Mouse (Mus musculus): ENCODE data around the gene Fam205a4. TPM values are rescaled to one million over a fixed set of nuclear protein-coding genes. Genes with fewer than 3 reads are reported as not detected.

Gene Fam205a4
- not detected for total RNA-seq (2023)

DNA sequence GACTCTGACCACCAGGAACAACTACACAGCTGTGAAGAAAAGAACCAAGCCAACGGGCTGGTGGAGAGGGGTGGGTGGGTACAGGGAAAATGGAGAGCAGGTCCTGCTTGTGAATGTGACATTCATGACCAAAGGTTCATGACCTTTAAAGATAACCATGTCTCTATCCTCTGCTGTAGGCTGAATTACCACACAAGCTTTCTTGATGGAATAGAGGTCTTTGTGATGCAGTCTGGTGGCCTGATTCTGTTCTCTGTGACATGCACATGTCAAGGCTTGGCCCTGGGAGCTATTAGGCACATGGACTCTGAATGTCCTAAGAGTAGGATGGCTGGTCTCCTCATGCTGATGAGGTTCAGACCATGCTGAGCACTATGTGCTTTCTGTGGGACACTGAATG, at the start of gene Fam205a4:
Gene Fam205a4 (plus strand): TSS at position 301 of the 400 bp plus-strand sequence.

DNA sequence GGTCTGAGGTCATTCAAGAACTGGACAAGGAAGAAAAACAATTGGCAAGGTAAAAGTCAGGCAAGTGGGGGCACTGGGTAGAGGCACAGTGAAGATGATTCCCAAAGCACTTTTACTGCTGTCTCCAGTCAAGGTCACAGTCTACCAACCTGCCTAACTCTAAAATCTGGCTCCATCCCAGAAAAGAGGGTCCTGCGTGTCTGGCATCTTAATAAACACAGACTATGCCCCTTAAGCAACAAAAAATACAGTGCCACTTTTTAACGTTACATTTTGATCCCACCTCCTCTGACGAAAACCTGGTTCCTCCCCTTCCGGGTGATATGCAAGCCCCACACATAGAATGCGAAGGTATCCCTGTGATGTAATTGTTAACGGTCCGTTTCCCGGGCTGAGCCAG, 24.6 kb upstream of the Fam205a4 start, which contains the start of gene Gm20878:
Gene Gm20878 (plus strand): TSS at position 301 of the 400 bp plus-strand sequence.

Other genes with a start within 250 kb of the Fam205a4 start
- gene Dctn3, start 242.9 kb upstream of the Fam205a4 start, total RNA-seq (2023), result 10 to 100 TPM; 52.7 to 58.8 TPM
- gene Arid3c, start 234.9 kb upstream of the Fam205a4 start, total RNA-seq (2023), result under 1 TPM in 1 of 2 experiments, not detected in 1; 0.44 TPM
- 10 to 100 TPM; 57.6 to 57.9 TPM for gene Galt, start 210.8 kb upstream of the Fam205a4 start, total RNA-seq (2023)
- 10 to 100 TPM; 23.2 to 24.9 TPM for gene Sigmar1, start 209.9 kb upstream of the Fam205a4 start, total RNA-seq (2023)
- gene Ccl27a, start 191.8 kb upstream of the Fam205a4 start, total RNA-seq (2023), result 10 to 100 TPM in 1 of 2 experiments, 1 to 10 TPM in 1; 9.0 to 12.4 TPM
- gene Gm21541, start 62.4 kb upstream of the Fam205a4 start, total RNA-seq (2023), result not detected
- 1 to 10 TPM; 3.6 to 5.7 TPM for gene Gm20878, start 24.5 kb upstream of the Fam205a4 start, total RNA-seq (2023)
- not detected for gene Gm21093, start 68.7 kb downstream of the Fam205a4 start, total RNA-seq (2023)
- gene Gm3893, start 125.1 kb downstream of the Fam205a4 start, total RNA-seq (2023), result not detected
- gene Gm13304, start 148.8 kb downstream of the Fam205a4 start, total RNA-seq (2023), result not detected
- not detected for gene Gm13306, start 187.4 kb downstream of the Fam205a4 start, total RNA-seq (2023)
- not detected for gene Gm13305, start 202.5 kb downstream of the Fam205a4 start, total RNA-seq (2023)